Mouse (Mus musculus) midbrain, embryonic 15.5 days (tissue): Measurements from ENCODE around the gene Gnrhr. TPM values are rescaled to one million over a fixed set of nuclear protein-coding genes. Genes with fewer than 3 reads are reported as not detected.

Experiments used
- polyA plus RNA-seq: library from polyadenylated mRNA; unstranded; fragments of >200 nt; fragmentation: Nextera tagmentation; extraction: Ambion mirVana; gene quantifications from 2 replicates; pipeline ENCODE4 v1.2.1, GENCODE M21; 2015

Gene Gnrhr
- polyA plus RNA-seq, 1 experiment from 2014 or later, result not detected

Other genes with a start within 250 kb of the Gnrhr start
- gene Cenpc1, start 132.3 kb downstream of the Gnrhr start, polyA plus RNA-seq, result 31.3 and 32.6 TPM in 2 replicates
- 0.52 and 0.56 TPM in 2 replicates for gene Stap1, start 126.2 kb downstream of the Gnrhr start, polyA plus RNA-seq
- 11.7 and 13.0 TPM in 2 replicates for gene Uba6, start 25.1 kb downstream of the Gnrhr start, polyA plus RNA-seq
- gene Tmprss11c, start 91.4 kb upstream of the Gnrhr start, polyA plus RNA-seq, result not detected in 2 replicates
- 0.08 TPM in 1 of 2 replicates, not detected in the other for gene Tmprss11d, start 175.5 kb upstream of the Gnrhr start, polyA plus RNA-seq